Mouse (Mus musculus) heart, embryonic 10.5 days (tissue): Measurements from ENCODE around the gene Ghrl. TPM values are rescaled to one million over a fixed set of nuclear protein-coding genes. Genes with fewer than 3 reads are reported as not detected.
A peak's percentile ranks its signal among the peaks of the same experiment; 100 is the strongest.

ENCODE experiments used
- DNase-seq: peaks from one replicate; pipeline ENCODE4 v3.0.0-alpha.2; 2017; ENCODE audit warnings: low spot score
- H3K27ac ChIP-seq: fragments of 300-500 bp; sonication (generic); 2 replicates; pipeline ENCODE4 v1.5.1; 2016; ENCODE audit warnings: mild to moderate bottlenecking
- H3K27me3 ChIP-seq: fragments of 300-500 bp; sonication (generic); 2 replicates; pipeline ENCODE4 v1.6.1; 2016; ENCODE audit warnings: mild to moderate bottlenecking; ENCODE audit not compliant: poor library complexity, insufficient read depth, severe bottlenecking
- H3K36me3 ChIP-seq: fragments of 300-500 bp; sonication (generic); 2 replicates; pipeline ENCODE4 v1.6.1; 2016; ENCODE audit warnings: mild to moderate bottlenecking, moderate library complexity
- H3K4me1 ChIP-seq: fragments of 300-500 bp; sonication (generic); 2 replicates; pipeline ENCODE4 v1.6.1; 2016; ENCODE audit warnings: mild to moderate bottlenecking
- H3K4me3 ChIP-seq: fragments of 300-500 bp; sonication (generic); 2 replicates; pipeline ENCODE4 v1.5.1; 2016; ENCODE audit warnings: mild to moderate bottlenecking, moderate library complexity
- H3K9me3 ChIP-seq: fragments of 300-500 bp; sonication (generic); 2 replicates; pipeline ENCODE4 v1.6.1; 2016; ENCODE audit warnings: mild to moderate bottlenecking, moderate library complexity
- WGBS: fragments of 180-500 bp; shearing (Covaris S2); methylation state at CpG from one replicate; pipeline ENCODE4 v1.1.7; 2016; 5-methylcytosine and 5-hydroxymethylcytosine counted together
- polyA plus RNA-seq: library from polyadenylated mRNA; unstranded; fragments of >200 nt; fragmentation: Nextera tagmentation; extraction: Ambion mirVana; gene quantifications from 2 replicates; pipeline ENCODE4 v1.2.1, GENCODE M21; 2016

Gene Ghrl
- polyA plus RNA-seq, 1 experiment from 2014 or later: 1.5 TPM

- WGBS: 88% methylated on average over 5 of the region's 5 CpGs
- H3K9me3 ChIP-seq: no peaks in the 10 kb centered on the region
- H3K27ac ChIP-seq: peak overlapping the region; percentile 37; the same call in 1 of the 2 replicates
- H3K4me1 ChIP-seq: peaks cover 60% of the 10 kb centered on the region
- no peak for DNase-seq
- H3K36me3 ChIP-seq: peaks cover 14% of the 10 kb centered on the region
- H3K4me3 ChIP-seq: no peak overlapping the region
- no peaks in the 10 kb centered on the region for H3K27me3 ChIP-seq
These were observed 27.0 kb downstream of the Ghrl start for GRCm38 (mm10) chr6:113692661-113693133.

DNA sequence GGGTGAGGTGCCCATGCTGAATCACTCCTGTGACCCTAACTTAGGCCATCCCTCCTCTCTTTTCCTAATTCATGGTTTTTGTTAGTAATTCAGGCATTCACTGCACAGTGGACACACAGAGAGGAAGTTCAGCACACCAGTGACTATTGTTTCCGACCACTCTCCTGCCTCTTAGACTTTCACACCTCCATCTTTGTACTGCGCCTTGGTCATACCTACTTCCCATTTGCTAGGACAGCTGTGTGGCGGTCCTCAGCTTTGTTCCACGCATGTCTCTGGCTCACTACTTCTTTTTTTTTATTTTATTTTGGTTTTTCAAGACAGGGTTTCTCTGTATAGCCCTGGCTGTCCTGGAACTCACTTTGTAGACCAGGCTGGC is 28.6 kb downstream of the Ghrl start:
- no peak for DNase-seq
- Histone ChIP-seq H3K27ac (peak overlapping the region; percentile 93), H3K4me3 (peak overlapping the region; percentile 47), H3K36me3 (peaks cover 15% of the 10 kb centered on the region), H3K9me3 (no peaks in the 10 kb centered on the region), H3K4me1 (peaks cover 66% of the 10 kb centered on the region), H3K27me3 (no peaks in the 10 kb centered on the region)
- WGBS: 61% methylated on average over 4 of the region's 4 CpGs

DNA sequence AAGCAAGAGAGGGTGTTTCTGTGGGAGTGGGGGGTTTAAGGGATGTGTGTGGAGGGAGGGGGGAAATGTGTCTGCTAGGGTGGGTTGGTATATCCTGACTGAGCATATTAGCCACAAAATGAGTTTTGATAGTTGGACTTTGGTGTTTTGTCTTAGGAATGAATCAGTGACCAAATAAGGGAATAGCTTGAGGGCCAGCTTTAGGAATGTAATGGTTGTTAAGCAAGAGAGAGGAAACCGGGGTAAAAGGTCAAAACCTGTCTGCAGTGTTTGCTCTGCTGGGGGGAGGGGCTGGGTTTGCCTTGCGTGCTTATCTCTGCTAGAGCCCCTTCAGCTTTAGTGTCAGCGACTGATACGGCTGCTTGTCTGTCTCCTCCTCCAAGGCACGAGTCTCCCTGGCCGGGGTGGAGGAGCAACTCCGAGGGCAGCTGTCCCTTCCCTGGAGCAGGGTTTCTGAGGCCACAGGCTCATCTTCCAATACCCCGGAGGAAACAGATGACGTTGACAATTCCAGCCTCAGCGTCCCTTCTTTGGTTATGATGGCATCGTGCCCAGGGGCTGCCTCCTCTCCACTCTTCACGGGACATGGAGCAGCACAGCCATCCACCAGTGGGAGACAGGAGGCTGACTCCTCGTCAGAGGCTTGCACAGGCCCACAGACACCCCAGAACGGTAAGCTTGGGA is 29.1 kb downstream of the Ghrl start:
- Histone ChIP-seq H3K27ac (peak overlapping the region; percentile 93), H3K36me3 (peaks cover 15% of the 10 kb centered on the region), H3K4me1 (peaks cover 61% of the 10 kb centered on the region), H3K27me3 (no peaks in the 10 kb centered on the region), H3K9me3 (no peaks in the 10 kb centered on the region), H3K4me3 (peak overlapping the region; percentile 47)
- DNase-seq: peak; percentile 99
- WGBS: under 1% methylated on average over 14 of the region's 14 CpGs

DNA sequence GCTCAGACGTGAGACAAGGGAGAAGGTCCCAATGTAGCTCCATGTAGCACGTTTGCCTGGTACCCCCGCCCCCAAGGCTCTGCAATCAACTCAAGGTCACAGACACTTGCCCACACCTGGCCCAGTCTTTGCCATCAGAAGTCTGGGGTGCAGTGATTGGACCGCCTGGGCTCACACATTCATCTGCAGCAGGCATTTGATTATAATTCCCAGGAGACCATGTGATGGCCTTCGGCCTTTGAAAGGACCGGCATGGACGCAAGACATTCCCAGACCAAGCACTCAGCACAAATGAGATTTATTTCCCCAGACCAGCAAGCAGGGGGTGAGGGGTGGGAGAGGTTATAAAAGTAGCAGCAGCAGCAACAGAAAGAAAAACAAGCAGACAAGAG is 29.7 kb downstream of the Ghrl start:
- Histone ChIP-seq H3K4me1 (peaks cover 57% of the 10 kb centered on the region), H3K36me3 (peaks cover 15% of the 10 kb centered on the region), H3K27ac (peak overlapping the region; percentile 93), H3K27me3 (no peaks in the 10 kb centered on the region), H3K4me3 (peak overlapping the region; percentile 47; the same call in 1 of the 2 replicates), H3K9me3 (no peaks in the 10 kb centered on the region)
- peak; percentile 85 for DNase-seq
- WGBS: 8% methylated on average over 7 of the region's 7 CpGs

- H3K36me3 ChIP-seq: peaks cover 12% of the 10 kb centered on the region; the same call in 1 of the 2 replicates
- DNase-seq: no peak
- no peaks in the 10 kb centered on the region for H3K9me3 ChIP-seq
- H3K4me1 ChIP-seq: peaks cover 42% of the 10 kb centered on the region
- 45% methylated on average over 8 of the region's 8 CpGs for WGBS
- peak overlapping the region; percentile 12 for H3K27ac ChIP-seq
- H3K27me3 ChIP-seq: no peaks in the 10 kb centered on the region
- no peak overlapping the region for H3K4me3 ChIP-seq
These were observed 33.0 kb downstream of the Ghrl start for GRCm38 (mm10) chr6:113686551-113687125.

- peaks cover 25% of the 10 kb centered on the region for H3K4me1 ChIP-seq
- DNase-seq: no peak
- no peaks in the 10 kb centered on the region for H3K27me3 ChIP-seq
- peaks cover 12% of the 10 kb centered on the region; the same call in 1 of the 2 replicates for H3K36me3 ChIP-seq
- H3K27ac ChIP-seq: no peak overlapping the region
- WGBS: 85% methylated on average over 10 of the region's 10 CpGs
- H3K4me3 ChIP-seq: no peak overlapping the region
- no peaks in the 10 kb centered on the region for H3K9me3 ChIP-seq
These were observed 36.4 kb downstream of the Ghrl start for GRCm38 (mm10) chr6:113683081-113683825.

DNA sequence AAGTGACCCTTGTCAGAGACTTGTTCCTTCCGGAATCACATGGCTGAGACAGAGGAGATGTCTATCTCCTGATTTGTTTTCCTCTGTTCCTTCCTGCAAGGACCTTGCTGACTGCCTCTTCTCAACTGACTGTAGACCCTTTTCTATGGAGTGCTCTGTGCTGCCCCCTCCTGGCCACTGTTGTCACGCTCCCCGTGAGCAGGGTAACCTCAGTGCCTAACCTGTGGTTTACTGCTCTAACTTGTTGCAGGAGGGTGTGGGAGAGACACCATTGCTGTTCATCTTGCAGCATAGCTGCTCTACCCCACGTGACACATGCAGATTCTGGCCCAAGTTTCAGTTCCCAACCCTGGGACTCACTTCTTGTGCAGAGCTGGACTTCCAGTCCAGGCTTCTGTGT is 38.4 kb downstream of the Ghrl start:
- Histone ChIP-seq H3K36me3 (0 out of 2 replicates have a peak, but pooled peaks cover 8% of the 10 kb centered on the region), H3K9me3 (no peaks in the 10 kb centered on the region), H3K4me1 (peaks cover 10% of the 10 kb centered on the region), H3K27me3 (no peaks in the 10 kb centered on the region), H3K4me3 (no peak overlapping the region), H3K27ac (no peak overlapping the region)
- WGBS: 13% methylated on average over 4 of the region's 4 CpGs
- DNase-seq: peak; percentile 91

DNA sequence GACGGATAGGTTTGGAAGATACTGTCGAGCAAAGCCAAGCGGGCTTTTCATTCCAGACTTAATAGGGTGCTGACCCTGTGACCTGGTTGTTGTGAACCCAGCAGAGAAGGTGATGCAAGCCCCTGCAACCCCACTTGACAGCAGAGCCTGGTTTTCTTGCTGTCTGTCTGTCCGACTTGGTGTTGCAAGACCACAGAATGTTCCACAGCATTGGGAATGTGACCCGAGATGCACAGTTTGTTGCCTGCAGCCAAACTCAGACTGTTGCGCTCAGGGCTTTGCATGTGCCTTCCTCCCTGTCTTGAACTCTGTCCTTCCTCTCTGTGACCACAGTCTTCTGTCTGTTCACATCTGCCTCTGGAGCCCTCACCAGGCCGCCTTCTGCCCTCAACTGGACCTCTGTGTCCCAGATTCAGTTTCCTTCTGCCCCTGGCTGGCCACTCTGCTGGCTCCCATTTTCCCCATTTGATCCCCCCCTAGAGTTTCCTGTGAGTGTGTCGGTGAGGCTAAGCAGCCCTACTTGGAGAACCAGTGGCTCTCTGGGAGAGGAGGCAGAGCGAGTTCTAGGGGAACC is 39.6 kb downstream of the Ghrl start:
- no peak overlapping the region for H3K27ac ChIP-seq

DNA sequence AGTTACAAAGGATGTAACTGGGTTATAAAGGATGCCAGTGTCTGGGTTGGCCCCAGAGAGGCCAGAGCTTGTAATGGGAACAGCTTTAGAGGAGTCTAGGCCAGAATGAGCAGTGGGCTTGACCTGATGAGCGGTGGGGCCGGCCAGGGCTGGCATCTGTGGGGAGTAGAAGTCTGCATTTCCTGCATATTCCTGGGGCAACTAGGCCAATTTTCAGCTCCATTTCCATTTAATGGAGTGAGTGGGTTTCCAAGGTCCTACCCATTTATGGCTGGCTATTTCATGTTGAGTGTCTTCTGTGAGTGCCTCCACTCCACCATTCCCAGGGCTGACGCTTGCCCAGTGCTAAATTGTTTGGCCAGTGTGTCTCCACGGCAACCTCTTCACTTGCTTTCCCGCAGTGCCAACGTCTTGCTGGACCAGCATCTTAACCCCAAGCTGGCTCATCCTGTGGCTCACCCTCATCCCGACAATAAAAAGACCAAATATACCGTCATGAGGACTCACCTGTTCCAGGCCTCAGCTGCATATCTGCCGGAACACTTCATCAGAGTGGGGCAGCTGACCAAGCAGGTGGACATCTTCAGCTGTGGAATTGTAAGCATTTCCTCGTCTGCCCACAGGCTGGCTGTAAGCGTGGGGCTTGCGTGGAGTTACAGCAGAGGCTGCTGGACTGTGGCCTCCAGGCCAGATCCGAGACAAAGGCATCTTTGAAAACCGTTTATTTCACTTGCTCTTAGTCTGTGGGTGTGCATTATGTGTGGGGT is 41.3 kb downstream of the Ghrl start:
- 79% methylated on average over 14 of the region's 14 CpGs for WGBS
- H3K4me1 ChIP-seq: peaks cover 10% of the 10 kb centered on the region
- H3K36me3 ChIP-seq: 0 out of 2 replicates have a peak, but pooled peaks cover 3% of the 10 kb centered on the region
- no peak for DNase-seq
- no peak overlapping the region for H3K27ac ChIP-seq
- no peaks in the 10 kb centered on the region for H3K9me3 ChIP-seq
- no peak overlapping the region for H3K4me3 ChIP-seq
- H3K27me3 ChIP-seq: no peaks in the 10 kb centered on the region

More for the DNA sequence above, 39.6 kb downstream of the Ghrl start:
- Histone ChIP-seq H3K36me3 (0 out of 2 replicates have a peak, but pooled peaks cover 8% of the 10 kb centered on the region), H3K27me3 (no peaks in the 10 kb centered on the region), H3K9me3 (no peaks in the 10 kb centered on the region), H3K4me3 (no peak overlapping the region), H3K4me1 (peaks cover 10% of the 10 kb centered on the region)
- WGBS: 78% methylated on average over 9 of the region's 9 CpGs
- DNase-seq: no peak

- no peak for DNase-seq
These were observed 42.5 kb downstream of the Ghrl start for GRCm38 (mm10) chr6:113677070-113677734.

GRCm38 (mm10) chr6:113675991-113676390 is 43.7 kb downstream of the Ghrl start:
- DNase-seq: no peak
- H3K27ac ChIP-seq: no peak overlapping the region
- H3K27me3 ChIP-seq: no peaks in the 10 kb centered on the region
- H3K9me3 ChIP-seq: no peaks in the 10 kb centered on the region
- peaks cover 6% of the 10 kb centered on the region for H3K4me1 ChIP-seq
- WGBS: 89% methylated on average over 9 of the region's 9 CpGs
- H3K36me3 ChIP-seq: 0 out of 2 replicates have a peak, but pooled peaks cover 8% of the 10 kb centered on the region
- no peak overlapping the region for H3K4me3 ChIP-seq

More at GRCm38 (mm10) chr6:113677070-113677734, 42.5 kb downstream of the Ghrl start:
- peaks cover 10% of the 10 kb centered on the region for H3K4me1 ChIP-seq
- no peaks in the 10 kb centered on the region for H3K27me3 ChIP-seq
- H3K4me3 ChIP-seq: no peak overlapping the region
- WGBS: 74% methylated on average over 14 of the region's 14 CpGs
- H3K36me3 ChIP-seq: 0 out of 2 replicates have a peak, but pooled peaks cover 3% of the 10 kb centered on the region
- no peak overlapping the region for H3K27ac ChIP-seq
- no peaks in the 10 kb centered on the region for H3K9me3 ChIP-seq
